Mouse (Mus musculus) lung, postnatal 0 days (tissue): ENCODE measurements around the gene Ralgapa1.

Experiments used
- CTCF ChIP-seq: IDR thresholded peaks from 2 replicates; pipeline ENCODE4 v1.5.1; 2016; ENCODE audit warnings: antibody characterized with exemption, mild to moderate bottlenecking
- EP300 ChIP-seq: IDR thresholded peaks from 2 replicates; pipeline ENCODE4 v1.6.1; 2016; ENCODE audit warnings: antibody characterized with exemption, mild to moderate bottlenecking, control low read depth

DNA sequence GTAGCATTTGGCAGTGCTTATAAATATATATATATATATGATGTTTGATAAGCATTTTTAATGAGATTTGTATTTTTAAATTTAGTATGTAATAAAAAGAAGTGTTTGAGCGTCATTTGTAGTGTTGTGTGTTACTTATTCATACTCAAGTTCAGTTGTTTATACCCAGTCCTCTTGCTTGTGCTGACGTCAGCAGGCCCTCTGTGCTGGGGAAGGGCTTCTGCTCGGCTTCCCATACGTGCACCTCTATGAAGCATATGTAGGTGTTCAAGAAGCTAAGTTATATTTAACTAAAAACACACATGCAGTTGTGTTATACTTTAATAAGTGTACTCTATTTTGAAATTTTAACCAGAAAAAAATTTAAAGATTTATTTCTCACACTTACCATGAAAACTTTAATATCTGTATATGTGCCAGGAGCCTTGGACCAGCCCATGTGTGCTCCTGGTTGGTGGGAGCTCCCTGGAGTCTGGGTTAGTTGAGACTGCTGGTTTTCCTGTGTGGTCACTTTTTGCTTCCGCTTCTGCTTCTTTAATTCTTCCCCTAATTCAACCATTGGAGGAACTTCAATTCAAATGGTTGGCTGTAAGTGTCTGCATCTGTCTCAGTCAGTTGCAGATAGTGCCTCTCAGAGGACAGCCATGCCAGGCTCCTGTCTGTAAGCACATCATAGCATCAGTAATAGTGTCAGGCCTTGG, 48.8 kb upstream of the Ralgapa1 start:
- TF ChIP-seq CTCF (no peak), EP300 (no peak)
